Mouse (Mus musculus) heart, postnatal 10 days (tissue): ENCODE measurements around the gene Synrg. TPM values are rescaled to one million over a fixed set of nuclear protein-coding genes. Genes with fewer than 3 reads are reported as not detected.
A peak's percentile ranks its signal among the peaks of the same experiment; 100 is the strongest.

Experiments
- DNase-seq, 2 experiments: peaks; one replicate each; pipeline ENCODE4 v3.0.0; 2021
- intact Hi-C: fragments of 180-260 bp; cut with DNase I; formaldehyde crosslinking; loops from one replicate; pipeline ENCODE4 v1.15.1; 2025
- total RNA-seq, 2 experiments: library from RNA; stranded (reverse); gene quantifications; 2 replicates each; pipeline ENCODE4 v1.2.3; 2021

Gene Synrg
- total RNA-seq, 2 experiments from 2014 or later: 20.2 to 25.8 TPM

GRCm38 (mm10) chr11:84069034-84069370 lies 104.8 kb downstream of the Synrg start, which contains the start of gene Dusp14:
Dusp14 (minus strand) TSS chr11:84069261.
- DNase-seq: no peak
- intact Hi-C loops: loop anchor here (5.0 kb wide), 1 partner anchor 58 kb away; the partner anchor contains the start of genes Acaca and Tada2a

DNA sequence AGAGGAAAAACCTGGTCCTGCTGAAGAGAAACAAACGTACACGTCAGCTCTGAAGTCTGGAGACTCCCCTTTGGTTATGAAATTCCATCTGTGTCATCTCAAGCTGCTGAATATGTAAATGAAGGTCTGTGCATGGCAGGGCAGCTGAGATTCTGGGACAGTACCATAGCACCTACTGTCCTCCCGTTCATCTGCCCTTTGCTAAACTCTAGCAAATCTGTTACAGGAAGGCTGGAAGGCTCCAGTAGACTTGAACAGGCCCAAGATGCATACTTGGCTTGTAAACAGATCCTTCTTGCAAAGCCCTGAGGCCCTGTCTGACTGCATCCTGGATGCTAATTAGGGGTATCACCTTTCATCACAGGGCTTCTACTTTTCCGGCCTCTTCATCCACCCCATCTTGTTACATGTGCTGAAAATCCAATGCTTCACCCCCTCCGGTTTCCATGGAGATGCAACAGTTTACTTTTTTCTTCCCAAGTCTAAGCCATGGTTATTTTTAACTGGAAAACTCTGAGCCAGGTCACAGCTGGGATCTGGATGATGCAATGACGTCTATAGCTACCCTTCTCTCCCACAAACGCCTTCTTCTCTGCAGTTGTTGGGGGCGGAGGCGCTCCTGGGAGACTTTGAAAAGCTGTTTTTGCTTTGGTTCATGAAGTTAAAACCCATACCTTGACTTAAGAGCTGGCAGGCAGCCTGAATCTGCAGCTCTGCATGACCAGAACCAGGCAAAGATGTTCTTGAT lies 108.8 kb downstream of the Synrg start:
- intact Hi-C loops: no loop called here

GRCm38 (mm10) chr11:84073816-84074764 lies 109.9 kb downstream of the Synrg start:
- intact Hi-C loops: no loop called here
- DNase-seq: peak; percentile 22 to 45

More for the DNA sequence above, 108.8 kb downstream of the Synrg start:
- DNase-seq: peak; percentile 59 to 64

DNA sequence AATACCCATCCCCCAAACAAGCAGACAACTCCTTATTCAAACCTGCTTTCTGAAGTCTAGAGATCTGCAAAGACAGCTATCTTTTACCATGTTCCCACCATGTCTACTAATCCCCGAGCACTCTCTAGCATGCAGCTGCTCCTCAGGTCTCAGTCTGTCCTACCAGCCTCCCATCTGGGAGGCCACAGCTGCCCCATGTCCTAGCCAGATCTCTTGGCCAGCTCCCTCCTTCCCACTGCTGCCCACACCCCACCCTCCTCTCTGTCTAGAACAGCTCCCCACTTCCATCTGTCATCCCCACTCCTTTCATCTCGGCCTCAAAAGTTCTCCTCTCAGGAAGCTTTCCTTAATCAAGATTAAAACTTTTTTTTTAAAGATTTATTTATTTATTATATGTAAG lies 112.8 kb downstream of the Synrg start:
- DNase-seq: no peak
- intact Hi-C loops: no loop called here

DNA sequence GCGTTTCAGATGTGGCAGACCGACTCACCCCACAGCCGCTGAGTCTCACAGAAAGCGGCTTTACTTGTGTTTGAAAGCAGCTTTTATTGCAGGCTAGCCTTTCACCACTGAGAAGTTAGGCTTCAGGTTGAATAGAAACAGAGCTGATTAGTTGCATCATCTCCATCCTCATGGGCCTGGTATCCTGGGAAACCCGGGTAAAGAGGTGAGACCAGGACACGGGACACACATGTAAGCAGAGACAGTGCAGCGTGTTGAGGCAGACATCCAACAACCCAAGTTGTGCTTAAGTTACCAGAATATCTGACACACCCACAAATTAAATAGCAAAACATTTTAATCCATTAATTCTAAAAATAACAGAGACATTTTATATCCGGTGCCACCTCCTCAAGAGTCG lies 114.4 kb downstream of the Synrg start:
- intact Hi-C loops: no loop called here
- no peak for DNase-seq

- DNase-seq: no peak
- intact Hi-C loops: no loop called here
These were observed 115.1 kb downstream of the Synrg start for GRCm38 (mm10) chr11:84079361-84079760.

DNA sequence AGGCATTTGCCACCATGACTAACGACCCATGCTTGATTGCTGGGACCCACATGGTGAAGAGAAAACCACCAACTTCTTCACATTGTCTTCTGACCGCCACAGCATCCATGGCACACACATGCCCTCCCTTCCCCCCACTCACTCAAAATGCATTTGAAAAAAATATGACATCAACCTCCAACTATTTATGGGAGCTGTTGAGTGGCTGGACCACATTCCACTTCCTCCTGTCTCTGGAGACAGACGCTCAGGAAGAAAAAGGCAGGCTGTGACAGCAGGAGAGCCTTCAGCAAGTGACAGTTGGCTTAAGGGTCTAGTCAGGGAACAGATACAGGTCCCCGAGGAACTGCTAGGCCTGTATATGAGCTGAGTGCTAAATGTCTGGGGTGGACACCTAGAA lies 115.7 kb downstream of the Synrg start:
- intact Hi-C loops: no loop called here
- peak in 1 of 2 experiments; percentile 23 for DNase-seq

DNA sequence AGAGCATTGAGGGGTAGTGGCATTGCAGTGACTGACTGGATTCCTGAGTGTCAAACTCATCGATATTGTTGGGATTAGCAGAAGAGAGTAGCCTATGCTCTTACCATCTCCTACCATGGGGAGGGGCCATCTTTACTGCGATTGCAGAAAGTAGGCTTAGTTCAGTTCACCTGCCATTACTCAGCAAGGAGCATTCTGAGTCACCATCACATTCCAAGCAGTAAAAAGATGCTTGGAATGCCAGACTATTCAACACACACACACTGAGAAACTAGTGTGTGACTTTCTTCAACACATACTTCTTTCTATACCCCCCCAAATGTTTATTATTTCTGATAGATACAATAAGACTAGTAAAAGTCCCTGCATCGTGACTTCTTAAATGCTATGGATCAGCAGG lies 116.1 kb downstream of the Synrg start:
- DNase-seq: no peak
- intact Hi-C loops: no loop called here

DNA sequence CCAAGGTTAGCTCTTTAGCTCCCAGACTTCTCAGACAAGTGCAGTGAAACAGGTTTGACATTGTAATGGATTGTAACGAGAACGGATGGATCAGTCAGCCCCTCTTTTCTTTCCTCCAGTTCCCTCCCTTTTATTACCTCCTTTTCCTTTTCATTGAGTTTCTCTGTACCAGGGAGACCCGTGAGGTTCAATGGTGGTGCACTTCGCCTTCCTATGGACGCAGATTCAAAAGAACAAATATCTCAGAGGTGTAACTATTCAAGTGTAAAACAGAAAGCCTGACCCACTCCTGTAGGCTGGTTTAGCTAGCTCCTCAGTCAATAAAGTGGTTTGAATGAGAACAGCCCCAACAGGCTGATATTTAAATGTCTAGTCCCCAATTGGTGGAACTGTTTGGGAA lies 117.7 kb downstream of the Synrg start:
- no peak for DNase-seq
- intact Hi-C loops: no loop called here

GRCm38 (mm10) chr11:84090572-84090971 lies 126.3 kb downstream of the Synrg start:
- intact Hi-C loops: no loop called here
- DNase-seq: no peak

Other genes with a start within 250 kb of the Synrg start
- gene Wfdc21, start 217.5 kb upstream of the Synrg start, total RNA-seq: not detected
- 1 to 10 TPM; 8.0 to 8.2 TPM for gene Heatr6, start 210.7 kb upstream of the Synrg start, total RNA-seq
- gene Hnf1b, start 114.4 kb upstream of the Synrg start, total RNA-seq: not detected
- gene Ddx52, start 22.4 kb upstream of the Synrg start, total RNA-seq: 10 to 100 TPM; 12.3 to 12.4 TPM
- under 1 TPM; 0.43 to 0.79 TPM for gene Dusp14, start 104.8 kb downstream of the Synrg start, total RNA-seq
- gene Tada2a, start 165.2 kb downstream of the Synrg start, total RNA-seq: 1 to 10 TPM; 8.4 to 8.8 TPM
- gene Acaca, start 165.2 kb downstream of the Synrg start, total RNA-seq: 10 to 100 TPM; 15.6 to 16.6 TPM
- not detected for gene Gm11437, start 203.0 kb downstream of the Synrg start, total RNA-seq